Mouse (Mus musculus) lung, embryonic 14.5 days (tissue): ENCODE measurements around the gene Tnnc1. TPM values are rescaled to one million over a fixed set of nuclear protein-coding genes. Genes with fewer than 3 reads are reported as not detected.

Experiments used
- ATAC-seq: fragments of 200-750 bp; cut with Nextera tagmentation; 2 replicates; pipeline ENCODE4 v1.8.0; 2017; ENCODE audit warnings: mild to moderate bottlenecking, moderate TSS enrichment, moderate library complexity; ENCODE audit not compliant: insufficient read depth
- DNase-seq: peaks from one replicate; pipeline ENCODE4 v3.0.0-alpha.2; 2015
- H3K27ac ChIP-seq: fragments of 300-500 bp; sonication (generic); 2 replicates; pipeline ENCODE4 v1.5.1; 2014; ENCODE audit warnings: low read depth, mild to moderate bottlenecking, moderate library complexity
- H3K27me3 ChIP-seq: fragments of 300-500 bp; sonication (generic); 2 replicates; pipeline ENCODE4 v1.6.1; 2014; ENCODE audit warnings: low read length, control low read depth; ENCODE audit not compliant: insufficient read depth
- H3K36me3 ChIP-seq: fragments of 300-500 bp; sonication (generic); 2 replicates; pipeline ENCODE4 v1.6.1; 2014; ENCODE audit warnings: control low read depth; ENCODE audit not compliant: insufficient read depth
- H3K4me1 ChIP-seq: fragments of 300-500 bp; sonication (generic); 2 replicates; pipeline ENCODE4 v1.6.1; 2014; ENCODE audit warnings: antibody characterized with exemption, control low read depth; ENCODE audit not compliant: insufficient read depth
- H3K4me2 ChIP-seq: fragments of 300-500 bp; sonication (generic); 2 replicates; pipeline ENCODE4 v1.6.1; 2014; ENCODE audit warnings: mild to moderate bottlenecking
- H3K4me3 ChIP-seq: fragments of 300-500 bp; sonication (generic); 2 replicates; pipeline ENCODE4 v1.5.1; 2014; ENCODE audit warnings: low read depth, low read length
- H3K9ac ChIP-seq: fragments of 300-500 bp; sonication (generic); 2 replicates; pipeline ENCODE4 v1.6.1; 2014
- H3K9me3 ChIP-seq: fragments of 300-500 bp; sonication (generic); 2 replicates; pipeline ENCODE4 v1.6.1; 2016; ENCODE audit warnings: low read depth, low read length, control low read depth
- CTCF ChIP-seq: IDR thresholded peaks from 2 replicates; pipeline ENCODE4 v1.5.1; 2016; ENCODE audit warnings: antibody characterized with exemption, low read depth
- WGBS: fragments of 180-500 bp; shearing (Covaris S2); extraction: QIAGEN DNeasy Blood & Tissue Kit; methylation state at CpG from one replicate; pipeline ENCODE4 v1.1.7; 2014; 5-methylcytosine and 5-hydroxymethylcytosine counted together
- polyA plus RNA-seq: library from polyadenylated mRNA; unstranded; fragments of >200 nt; fragmentation: Nextera tagmentation; extraction: Ambion mirVana; gene quantifications from 2 replicates; pipeline ENCODE4 v1.2.1, GENCODE M21; 2014

Tnnc1 gene
- polyA plus RNA-seq, result 5.1 and 51.6 TPM in 2 replicates

- no peaks in the 10 kb centered on the region for H3K9me3 ChIP-seq
- DNase-seq (no peak), ATAC-seq (no peak)
- peaks cover 17% of the 10 kb centered on the region for H3K36me3 ChIP-seq
- peaks cover 9% of the 10 kb centered on the region for H3K4me1 ChIP-seq
- H3K9ac ChIP-seq, result peak within 1 kb of the TSS; percentile 4; the same call in 1 of the 2 replicates
- no peaks in the 10 kb centered on the region for H3K27me3 ChIP-seq
- H3K4me3 ChIP-seq, result peak within 1 kb of the TSS; percentile 86
- WGBS, result 51% methylated on average over 2 of the region's 2 CpGs
- no peak for TF ChIP-seq CTCF
- peak within 1 kb of the TSS; percentile 96 for H3K4me2 ChIP-seq
- H3K27ac ChIP-seq, result no peak within 1 kb of the TSS
These were observed at the start of gene Tnnc1 for GRCm38 (mm10) chr14:31208084-31208483. TSS of gene Tnnc1 (plus strand) at chr14:31208312.

- H3K36me3 ChIP-seq, result no peaks in the 10 kb centered on the region
- no peak overlapping the region for H3K9ac ChIP-seq
- no peak overlapping the region for H3K4me3 ChIP-seq
- no peak for DNase-seq
- no peak overlapping the region for H3K4me2 ChIP-seq
- H3K27ac ChIP-seq, result no peak overlapping the region
- no peaks in the 10 kb centered on the region for H3K27me3 ChIP-seq
- WGBS, result 56% methylated on average over 27 of the region's 27 CpGs
- 0 out of 2 replicates have a peak, but pooled peaks cover 1% of the 10 kb centered on the region for H3K4me1 ChIP-seq
- no peak; the same call in 1 of the 2 replicates for ATAC-seq
- no peak for TF ChIP-seq CTCF
- no peaks in the 10 kb centered on the region for H3K9me3 ChIP-seq
These were observed 47.6 kb upstream of the Tnnc1 start for GRCm38 (mm10) chr14:31160196-31161150.

GRCm38 (mm10) chr14:31161191-31161590 lies 46.9 kb upstream of the Tnnc1 start:
- no peak overlapping the region for H3K27ac ChIP-seq
- H3K9ac ChIP-seq, result no peak overlapping the region
- no peak overlapping the region for H3K4me3 ChIP-seq
- no peaks in the 10 kb centered on the region for H3K27me3 ChIP-seq
- H3K4me1 ChIP-seq, result 0 out of 2 replicates have a peak, but pooled peaks cover 3% of the 10 kb centered on the region
- TF ChIP-seq CTCF, result no peak
- DNase-seq (no peak), ATAC-seq (no peak)
- no peaks in the 10 kb centered on the region for H3K9me3 ChIP-seq
- H3K4me2 ChIP-seq, result no peak overlapping the region
- H3K36me3 ChIP-seq, result no peaks in the 10 kb centered on the region
- 74% methylated on average over 7 of the region's 7 CpGs for WGBS

- H3K4me3 ChIP-seq, result no peak overlapping the region
- no peak overlapping the region for H3K27ac ChIP-seq
- H3K27me3 ChIP-seq, result no peaks in the 10 kb centered on the region
- DNase-seq, result no peak
- 0 out of 2 replicates have a peak, but pooled peaks cover 3% of the 10 kb centered on the region for H3K4me1 ChIP-seq
- no peak overlapping the region for H3K9ac ChIP-seq
- no peak for TF ChIP-seq CTCF
- H3K4me2 ChIP-seq, result no peak overlapping the region
- no peak for ATAC-seq
- WGBS, result 61% methylated on average over 10 of the region's 10 CpGs
- H3K36me3 ChIP-seq, result no peaks in the 10 kb centered on the region
- no peaks in the 10 kb centered on the region for H3K9me3 ChIP-seq
These were observed 46.5 kb upstream of the Tnnc1 start for GRCm38 (mm10) chr14:31161638-31162037.

- ATAC-seq (no peak), DNase-seq (no peak)
- H3K4me1 ChIP-seq, result 0 out of 2 replicates have a peak, but pooled peaks cover 3% of the 10 kb centered on the region
- no peaks in the 10 kb centered on the region for H3K36me3 ChIP-seq
- no peaks in the 10 kb centered on the region for H3K9me3 ChIP-seq
- no peaks in the 10 kb centered on the region for H3K27me3 ChIP-seq
- H3K4me3 ChIP-seq, result no peak overlapping the region
- no peak overlapping the region for H3K4me2 ChIP-seq
- TF ChIP-seq CTCF, result no peak
- H3K27ac ChIP-seq, result no peak overlapping the region
- WGBS, result 66% methylated on average over 8 of the region's 8 CpGs
- H3K9ac ChIP-seq, result no peak overlapping the region
These were observed 44.0 kb upstream of the Tnnc1 start for GRCm38 (mm10) chr14:31164067-31164466.

- Histone ChIP-seq H3K36me3 (peaks cover 1% of the 10 kb centered on the region; the same call in 1 of the 2 replicates), H3K9me3 (no peaks in the 10 kb centered on the region), H3K9ac (no peak overlapping the region), H3K4me2 (no peak overlapping the region), H3K27ac (no peak overlapping the region), H3K4me3 (no peak overlapping the region), H3K4me1 (0 out of 2 replicates have a peak, but pooled peaks cover 3% of the 10 kb centered on the region), H3K27me3 (no peaks in the 10 kb centered on the region)
- ATAC-seq (no peak), DNase-seq (no peak)
- TF ChIP-seq CTCF, result no peak
- 59% methylated on average over 2 of the region's 2 CpGs for WGBS
These were observed 43.1 kb upstream of the Tnnc1 start for GRCm38 (mm10) chr14:31165010-31165409.

- no peak overlapping the region for H3K9ac ChIP-seq
- ATAC-seq (no peak), DNase-seq (no peak)
- H3K4me1 ChIP-seq, result 0 out of 2 replicates have a peak, but pooled peaks cover 3% of the 10 kb centered on the region
- no peak overlapping the region for H3K27ac ChIP-seq
- no peak for TF ChIP-seq CTCF
- peak overlapping the region; percentile 7; the same call in 1 of the 2 replicates for H3K4me2 ChIP-seq
- no peaks in the 10 kb centered on the region for H3K9me3 ChIP-seq
- WGBS, result 51% methylated on average over 7 of the region's 7 CpGs
- H3K4me3 ChIP-seq, result no peak overlapping the region
- H3K36me3 ChIP-seq, result peaks cover 6% of the 10 kb centered on the region
- H3K27me3 ChIP-seq, result no peaks in the 10 kb centered on the region
These were observed 42.7 kb upstream of the Tnnc1 start for GRCm38 (mm10) chr14:31165458-31165857.
